Mouse (Mus musculus): Measurements from ENCODE around the gene Tie1. TPM values are rescaled to one million over a fixed set of nuclear protein-coding genes. Genes with fewer than 3 reads are reported as not detected.

Gene Tie1
- polyA plus RNA-seq, 1 experiment from 2014 or later: 69.4 TPM

GRCm38 (mm10) chr4:118436820-118437603 lies 52.8 kb downstream of the Tie1 start, which contains the start of gene Cdc20:
Gene Cdc20, minus strand, starts transcription at chr4:118437352.
- H3K27ac ChIP-seq (ENCODE audit: poor library complexity, severe bottlenecking): peak within 1 kb of the TSS; percentile 93
- H3K9ac ChIP-seq: peak within 1 kb of the TSS; percentile 80
- peaks cover 37% of the 10 kb centered on the region for H3K36me3 ChIP-seq
- H3K27me3 ChIP-seq (replicated peaks): no peaks in the 10 kb centered on the region
- H3K4me1 ChIP-seq (replicated peaks): peaks cover 38% of the 10 kb centered on the region
- H3K4me3 ChIP-seq: peak within 1 kb of the TSS; percentile 78
- peak; percentile 94 for ATAC-seq (ENCODE audit: insufficient number of reproducible peaks, low FRiP score)
- peak within 1 kb of the TSS; percentile 83 for H3K4me2 ChIP-seq
- H3K9me3 ChIP-seq (replicated peaks): no peaks in the 10 kb centered on the region
- under 1% methylated on average over 67 of the region's 67 CpGs for WGBS

GRCm38 (mm10) chr4:118432332-118432731 lies 57.5 kb downstream of the Tie1 start:
- Histone ChIP-seq H3K4me1 (replicated peaks) (peaks cover 57% of the 10 kb centered on the region), H3K9ac (0 out of 2 replicates have a peak overlapping the region, but pooled peaks have one; percentile 13), H3K27ac (ENCODE audit: poor library complexity, severe bottlenecking) (no peak overlapping the region), H3K4me3 (no peak overlapping the region), H3K9me3 (replicated peaks) (no peaks in the 10 kb centered on the region), H3K4me2 (no peak overlapping the region), H3K36me3 (peaks cover 60% of the 10 kb centered on the region), H3K27me3 (replicated peaks) (no peaks in the 10 kb centered on the region)
- 82% methylated on average over 8 of the region's 8 CpGs for WGBS
- ATAC-seq (ENCODE audit: insufficient number of reproducible peaks, low FRiP score): no peak

- H3K27me3 ChIP-seq (replicated peaks): no peaks in the 10 kb centered on the region
- peak overlapping the region; percentile 34; the same call in 1 of the 2 replicates for H3K9ac ChIP-seq
- H3K36me3 ChIP-seq: peaks cover 46% of the 10 kb centered on the region
- peaks cover 40% of the 10 kb centered on the region for H3K4me1 ChIP-seq (replicated peaks)
- H3K9me3 ChIP-seq (replicated peaks): no peaks in the 10 kb centered on the region
- H3K27ac ChIP-seq (ENCODE audit: poor library complexity, severe bottlenecking): no peak overlapping the region
- ATAC-seq (ENCODE audit: insufficient number of reproducible peaks, low FRiP score): no peak
- WGBS: 42% methylated on average over 7 of the region's 7 CpGs
- H3K4me2 ChIP-seq: peak overlapping the region; percentile 90
- peak overlapping the region; percentile 74 for H3K4me3 ChIP-seq
Measured at GRCm38 (mm10) chr4:118429215-118429895, 60.5 kb downstream of the Tie1 start.

- peak overlapping the region; percentile 89 for H3K27ac ChIP-seq (ENCODE audit: poor library complexity, severe bottlenecking)
- no peaks in the 10 kb centered on the region for H3K27me3 ChIP-seq (replicated peaks)
- peaks cover 36% of the 10 kb centered on the region for H3K4me1 ChIP-seq (replicated peaks)
- H3K4me2 ChIP-seq: peak overlapping the region; percentile 90
- no peaks in the 10 kb centered on the region for H3K9me3 ChIP-seq (replicated peaks)
- peak; percentile 49 for ATAC-seq (ENCODE audit: insufficient number of reproducible peaks, low FRiP score)
- H3K36me3 ChIP-seq: peaks cover 42% of the 10 kb centered on the region
- H3K9ac ChIP-seq: peak overlapping the region; percentile 76
- peak overlapping the region; percentile 74 for H3K4me3 ChIP-seq
- 32% methylated on average over 15 of the region's 15 CpGs for WGBS
Measured at GRCm38 (mm10) chr4:118428531-118429214, 61.2 kb downstream of the Tie1 start.

GRCm38 (mm10) chr4:118427768-118428451 lies 62.0 kb downstream of the Tie1 start, which contains the start of gene Elovl1:
Gene Elovl1, plus strand, starts transcription at chr4:118428093.
- Histone ChIP-seq H3K4me3 (peak within 1 kb of the TSS; percentile 74), H3K4me2 (peak within 1 kb of the TSS; percentile 90), H3K27me3 (replicated peaks) (no peaks in the 10 kb centered on the region), H3K9ac (peak within 1 kb of the TSS; percentile 76), H3K9me3 (replicated peaks) (no peaks in the 10 kb centered on the region), H3K4me1 (replicated peaks) (peaks cover 32% of the 10 kb centered on the region), H3K27ac (ENCODE audit: poor library complexity, severe bottlenecking) (peak within 1 kb of the TSS; percentile 89), H3K36me3 (peaks cover 40% of the 10 kb centered on the region)
- 0% methylated on average over 28 of the region's 31 CpGs for WGBS
- ATAC-seq (ENCODE audit: insufficient number of reproducible peaks, low FRiP score): peak; percentile 97

GRCm38 (mm10) chr4:118427415-118427767 lies 62.5 kb downstream of the Tie1 start:
- Histone ChIP-seq H3K4me1 (replicated peaks) (peaks cover 32% of the 10 kb centered on the region), H3K4me3 (peak overlapping the region; percentile 74), H3K9me3 (replicated peaks) (no peaks in the 10 kb centered on the region), H3K4me2 (peak overlapping the region; percentile 90), H3K9ac (peak overlapping the region; percentile 76), H3K27me3 (replicated peaks) (no peaks in the 10 kb centered on the region), H3K27ac (ENCODE audit: poor library complexity, severe bottlenecking) (peak overlapping the region; percentile 89), H3K36me3 (peaks cover 40% of the 10 kb centered on the region)
- ATAC-seq (ENCODE audit: insufficient number of reproducible peaks, low FRiP score): no peak; the same call in 1 of the 2 replicates
- WGBS: 3% methylated on average over 5 of the region's 5 CpGs

- H3K9me3 ChIP-seq (replicated peaks): no peaks in the 10 kb centered on the region
- H3K27me3 ChIP-seq (replicated peaks): no peaks in the 10 kb centered on the region
- no peak for ATAC-seq (ENCODE audit: insufficient number of reproducible peaks, low FRiP score)
- WGBS: 83% methylated on average over 1 of the region's 1 CpGs
- H3K36me3 ChIP-seq: peaks cover 38% of the 10 kb centered on the region
- H3K4me1 ChIP-seq (replicated peaks): peaks cover 31% of the 10 kb centered on the region
- no peak overlapping the region for H3K4me3 ChIP-seq
- no peak overlapping the region for H3K9ac ChIP-seq
- no peak overlapping the region for H3K27ac ChIP-seq (ENCODE audit: poor library complexity, severe bottlenecking)
- no peak overlapping the region for H3K4me2 ChIP-seq
Measured at GRCm38 (mm10) chr4:118425374-118425773, 64.5 kb downstream of the Tie1 start.

GRCm38 (mm10) chr4:118424541-118425160 lies 65.2 kb downstream of the Tie1 start:
- H3K27me3 ChIP-seq (replicated peaks): no peaks in the 10 kb centered on the region
- H3K9me3 ChIP-seq (replicated peaks): no peaks in the 10 kb centered on the region
- no peak overlapping the region for H3K27ac ChIP-seq (ENCODE audit: poor library complexity, severe bottlenecking)
- H3K9ac ChIP-seq: no peak overlapping the region
- no peak for ATAC-seq (ENCODE audit: insufficient number of reproducible peaks, low FRiP score)
- 32% methylated on average over 4 of the region's 4 CpGs for WGBS
- H3K36me3 ChIP-seq: peaks cover 39% of the 10 kb centered on the region
- H3K4me2 ChIP-seq: no peak overlapping the region
- H3K4me1 ChIP-seq (replicated peaks): peaks cover 24% of the 10 kb centered on the region
- H3K4me3 ChIP-seq: no peak overlapping the region

GRCm38 (mm10) chr4:118421384-118421783 lies 68.5 kb downstream of the Tie1 start:
- 98% methylated on average over 3 of the region's 3 CpGs for WGBS
- peaks cover 64% of the 10 kb centered on the region for H3K36me3 ChIP-seq

More at GRCm38 (mm10) chr4:118421384-118421783, 68.5 kb downstream of the Tie1 start:
- no peak for ATAC-seq (ENCODE audit: insufficient number of reproducible peaks, low FRiP score)
- Histone ChIP-seq H3K4me1 (replicated peaks) (0 out of 2 replicates have a peak, but pooled peaks cover 2% of the 10 kb centered on the region), H3K4me3 (no peak overlapping the region), H3K9me3 (replicated peaks) (no peaks in the 10 kb centered on the region), H3K4me2 (no peak overlapping the region), H3K27me3 (replicated peaks) (no peaks in the 10 kb centered on the region), H3K27ac (ENCODE audit: poor library complexity, severe bottlenecking) (no peak overlapping the region), H3K9ac (no peak overlapping the region)

Data from heart, embryonic 12.5 days (tissue).